Mouse (Mus musculus): ENCODE results near the gene Neurod4. TPM values are rescaled to one million over a fixed set of nuclear protein-coding genes. Genes with fewer than 3 reads are reported as not detected.

The Neurod4 gene
- polyA plus RNA-seq, 1 experiment from 2014 or later = not detected

GRCm38 (mm10) chr10:130263203-130263602, 16.8 kb downstream of the Neurod4 start:
- 75% methylated on average over 4 of the region's 4 CpGs for WGBS
- no peak for ATAC-seq (ENCODE audit: low FRiP score, low TSS enrichment)
- H3K27ac ChIP-seq (replicated peaks) = no peak overlapping the region

GRCm38 (mm10) chr10:130259483-130259882, 20.6 kb downstream of the Neurod4 start:
- ATAC-seq (ENCODE audit: low FRiP score, low TSS enrichment) (no peak), DNase-seq (ENCODE audit: low spot score) (no peak)
- Histone ChIP-seq H3K27ac (replicated peaks) (no peak overlapping the region), H3K9me3 (ENCODE audit: control insufficient read depth, low read length) (no peaks in the 10 kb centered on the region), H3K4me3 (ENCODE audit: low read depth, low read length) (no peak overlapping the region), H3K4me1 (replicated peaks; ENCODE audit: control insufficient read depth, insufficient read depth) (no peaks in the 10 kb centered on the region), H3K9ac (ENCODE audit: low read length) (no peak overlapping the region), H3K36me3 (ENCODE audit: control insufficient read depth, insufficient read depth, low read length) (no peaks in the 10 kb centered on the region), H3K4me2 (replicated peaks; ENCODE audit: low read depth) (no peak overlapping the region), H3K27me3 (ENCODE audit: control insufficient read depth, insufficient read depth, low read length) (no peaks in the 10 kb centered on the region)
- no peak for TF ChIP-seq CTCF (IDR thresholded peaks at IDR 0.05; ENCODE audit: low read depth)
- no peak for TF ChIP-seq EP300 (optimal IDR thresholded peaks at IDR 0.05)
- WGBS = 62% methylated on average over 1 of the region's 1 CpGs

More at GRCm38 (mm10) chr10:130263203-130263602, 16.8 kb downstream of the Neurod4 start:
- no peak overlapping the region for H3K9ac ChIP-seq (ENCODE audit: low read length)
- H3K9me3 ChIP-seq (ENCODE audit: control insufficient read depth, low read length) = no peaks in the 10 kb centered on the region
- no peak for TF ChIP-seq CTCF (IDR thresholded peaks at IDR 0.05; ENCODE audit: low read depth)
- TF ChIP-seq EP300 (optimal IDR thresholded peaks at IDR 0.05) = no peak
- H3K36me3 ChIP-seq (ENCODE audit: control insufficient read depth, insufficient read depth, low read length) = no peaks in the 10 kb centered on the region
- no peak overlapping the region for H3K4me2 ChIP-seq (replicated peaks; ENCODE audit: low read depth)
- no peak overlapping the region for H3K4me3 ChIP-seq (ENCODE audit: low read depth, low read length)
- no peaks in the 10 kb centered on the region for H3K27me3 ChIP-seq (ENCODE audit: control insufficient read depth, insufficient read depth, low read length)
- no peaks in the 10 kb centered on the region for H3K4me1 ChIP-seq (replicated peaks; ENCODE audit: control insufficient read depth, insufficient read depth)
- DNase-seq (ENCODE audit: low spot score) = no peak

GRCm38 (mm10) chr10:130244271-130244670, 35.8 kb downstream of the Neurod4 start:
- H3K27me3 ChIP-seq (ENCODE audit: control insufficient read depth, insufficient read depth, low read length) = no peaks in the 10 kb centered on the region
- H3K4me2 ChIP-seq (replicated peaks; ENCODE audit: low read depth) = no peak overlapping the region
- no peaks in the 10 kb centered on the region for H3K4me1 ChIP-seq (replicated peaks; ENCODE audit: control insufficient read depth, insufficient read depth)
- H3K36me3 ChIP-seq (ENCODE audit: control insufficient read depth, insufficient read depth, low read length) = no peaks in the 10 kb centered on the region
- no peak overlapping the region for H3K27ac ChIP-seq (replicated peaks)
- H3K9ac ChIP-seq (ENCODE audit: low read length) = no peak overlapping the region
- H3K9me3 ChIP-seq (ENCODE audit: control insufficient read depth, low read length) = no peaks in the 10 kb centered on the region
- WGBS = 3% methylated on average over 2 of the region's 2 CpGs
- DNase-seq (ENCODE audit: low spot score) = no peak
- no peak for ATAC-seq (ENCODE audit: low FRiP score, low TSS enrichment)
- no peak for TF ChIP-seq EP300 (optimal IDR thresholded peaks at IDR 0.05)
- TF ChIP-seq CTCF (IDR thresholded peaks at IDR 0.05; ENCODE audit: low read depth) = no peak
- H3K4me3 ChIP-seq (ENCODE audit: low read depth, low read length) = no peak overlapping the region

GRCm38 (mm10) chr10:130238318-130239209, 41.5 kb downstream of the Neurod4 start:
- no peak for ATAC-seq (ENCODE audit: low FRiP score, low TSS enrichment)

GRCm38 (mm10) chr10:130234576-130234975, 45.5 kb downstream of the Neurod4 start:
- Histone ChIP-seq H3K36me3 (ENCODE audit: control insufficient read depth, insufficient read depth, low read length) (no peaks in the 10 kb centered on the region), H3K4me2 (replicated peaks; ENCODE audit: low read depth) (no peak overlapping the region), H3K9me3 (ENCODE audit: control insufficient read depth, low read length) (no peaks in the 10 kb centered on the region), H3K9ac (ENCODE audit: low read length) (no peak overlapping the region), H3K27me3 (ENCODE audit: control insufficient read depth, insufficient read depth, low read length) (no peaks in the 10 kb centered on the region), H3K4me3 (ENCODE audit: low read depth, low read length) (no peak overlapping the region), H3K4me1 (replicated peaks; ENCODE audit: control insufficient read depth, insufficient read depth) (no peaks in the 10 kb centered on the region), H3K27ac (replicated peaks) (no peak overlapping the region)
- 38% methylated on average over 1 of the region's 1 CpGs for WGBS
- ATAC-seq (ENCODE audit: low FRiP score, low TSS enrichment) (no peak), DNase-seq (ENCODE audit: low spot score) (no peak)
- TF ChIP-seq EP300 (optimal IDR thresholded peaks at IDR 0.05) (no peak), CTCF (IDR thresholded peaks at IDR 0.05; ENCODE audit: low read depth) (no peak)

More at GRCm38 (mm10) chr10:130238318-130239209, 41.5 kb downstream of the Neurod4 start:
- Histone ChIP-seq H3K4me1 (replicated peaks; ENCODE audit: control insufficient read depth, insufficient read depth) (no peaks in the 10 kb centered on the region), H3K27ac (replicated peaks) (no peak overlapping the region), H3K27me3 (ENCODE audit: control insufficient read depth, insufficient read depth, low read length) (no peaks in the 10 kb centered on the region), H3K9ac (ENCODE audit: low read length) (no peak overlapping the region), H3K4me2 (replicated peaks; ENCODE audit: low read depth) (no peak overlapping the region), H3K9me3 (ENCODE audit: control insufficient read depth, low read length) (no peaks in the 10 kb centered on the region), H3K36me3 (ENCODE audit: control insufficient read depth, insufficient read depth, low read length) (no peaks in the 10 kb centered on the region), H3K4me3 (ENCODE audit: low read depth, low read length) (no peak overlapping the region)
- no peak for DNase-seq (ENCODE audit: low spot score)
- TF ChIP-seq CTCF (IDR thresholded peaks at IDR 0.05; ENCODE audit: low read depth) = no peak
- TF ChIP-seq EP300 (optimal IDR thresholded peaks at IDR 0.05) = no peak
- WGBS = 58% methylated on average over 2 of the region's 2 CpGs

GRCm38 (mm10) chr10:130232117-130232516, 47.9 kb downstream of the Neurod4 start:
- H3K9me3 ChIP-seq (ENCODE audit: control insufficient read depth, low read length) = no peaks in the 10 kb centered on the region
- no peak overlapping the region for H3K4me2 ChIP-seq (replicated peaks; ENCODE audit: low read depth)
- no peaks in the 10 kb centered on the region for H3K27me3 ChIP-seq (ENCODE audit: control insufficient read depth, insufficient read depth, low read length)
- no peaks in the 10 kb centered on the region for H3K4me1 ChIP-seq (replicated peaks; ENCODE audit: control insufficient read depth, insufficient read depth)
- no peak for ATAC-seq (ENCODE audit: low FRiP score, low TSS enrichment)
- no peak overlapping the region for H3K27ac ChIP-seq (replicated peaks)
- H3K4me3 ChIP-seq (ENCODE audit: low read depth, low read length) = no peak overlapping the region
- no peaks in the 10 kb centered on the region for H3K36me3 ChIP-seq (ENCODE audit: control insufficient read depth, insufficient read depth, low read length)
- no peak overlapping the region for H3K9ac ChIP-seq (ENCODE audit: low read length)
- 69% methylated on average over 1 of the region's 1 CpGs for WGBS
- no peak for DNase-seq (ENCODE audit: low spot score)
- TF ChIP-seq CTCF (IDR thresholded peaks at IDR 0.05; ENCODE audit: low read depth) (no peak), EP300 (optimal IDR thresholded peaks at IDR 0.05) (no peak)
